Mouse (Mus musculus) CH12F3 (cell line): ENCODE results near the gene Hba-x.
"Not testable (repeated sequence)": the region's sequence is repeated elsewhere in the genome, so short reads cannot be mapped to it uniquely, and the experiment has no call there.

ENCODE experiments used
- in situ Hi-C: fragments of 300-500 bp; cut with MboI; formaldehyde crosslinking; loops from 2 replicates; pipeline ENCODE4 v1.14.3; 2020; ENCODE audit warnings: low sequenced_read_pairs

Gene Hba-x

GRCm38 (mm10) chr11:32284582-32284981, 8.4 kb downstream of the Hba-x start:
- in situ Hi-C loops, result not testable (repeated sequence)

GRCm38 (mm10) chr11:32285031-32285775, 9.0 kb downstream of the Hba-x start:
- in situ Hi-C loops, result no loop called here

GRCm38 (mm10) chr11:32285887-32286286, 9.7 kb downstream of the Hba-x start:
- in situ Hi-C loops, result not testable (repeated sequence)

- in situ Hi-C loops, result not testable (repeated sequence)
Observed at GRCm38 (mm10) chr11:32286695-32287492, 10.7 kb downstream of the Hba-x start, which contains the start of gene Hbq1b. Hbq1b (plus strand) TSS chr11:32286965.

GRCm38 (mm10) chr11:32287493-32287825, 11.3 kb downstream of the Hba-x start:
- in situ Hi-C loops, result no loop called here

GRCm38 (mm10) chr11:32292819-32293218, 16.6 kb downstream of the Hba-x start:
- in situ Hi-C loops, result not testable (repeated sequence)

- in situ Hi-C loops, result not testable (repeated sequence)
Observed at GRCm38 (mm10) chr11:32293479-32293878, 17.3 kb downstream of the Hba-x start.

- in situ Hi-C loops, result not testable (repeated sequence)
Observed at GRCm38 (mm10) chr11:32296203-32296602, 20.0 kb downstream of the Hba-x start, which contains the start of gene Hba-a2. Hba-a2 (plus strand) TSS chr11:32296489.

GRCm38 (mm10) chr11:32297417-32297816, 21.2 kb downstream of the Hba-x start:
- in situ Hi-C loops, result not testable (repeated sequence)

- in situ Hi-C loops, result no loop called here
Observed at GRCm38 (mm10) chr11:32297866-32298531, 21.8 kb downstream of the Hba-x start.

GRCm38 (mm10) chr11:32298532-32298918, 22.3 kb downstream of the Hba-x start:
- in situ Hi-C loops, result no loop called here

- in situ Hi-C loops, result not testable (repeated sequence)
Observed at GRCm38 (mm10) chr11:32299865-32300264, 23.7 kb downstream of the Hba-x start, which contains the start of gene Hbq1a. Hbq1a (plus strand) TSS chr11:32300069.

GRCm38 (mm10) chr11:32300279-32301267, 24.4 kb downstream of the Hba-x start:
- in situ Hi-C loops, result no loop called here

GRCm38 (mm10) chr11:32301506-32301905, 25.3 kb downstream of the Hba-x start:
- in situ Hi-C loops, result no loop called here

- in situ Hi-C loops, result no loop called here
Observed at GRCm38 (mm10) chr11:32302824-32303419, 26.7 kb downstream of the Hba-x start.

GRCm38 (mm10) chr11:32303455-32303854, 27.3 kb downstream of the Hba-x start:
- in situ Hi-C loops, result no loop called here

- in situ Hi-C loops, result no loop called here
Observed at GRCm38 (mm10) chr11:32307006-32307405, 30.8 kb downstream of the Hba-x start.

- in situ Hi-C loops, result no loop called here
Observed at GRCm38 (mm10) chr11:32309446-32309845, 33.2 kb downstream of the Hba-x start.

GRCm38 (mm10) chr11:32309928-32310327, 33.7 kb downstream of the Hba-x start:
- in situ Hi-C loops, result no loop called here

- in situ Hi-C loops, result no loop called here
Observed at GRCm38 (mm10) chr11:32316009-32316408, 39.8 kb downstream of the Hba-x start.
